Mouse (Mus musculus): ENCODE measurements around the gene Rab8a. TPM values are rescaled to one million over a fixed set of nuclear protein-coding genes. Genes with fewer than 3 reads are reported as not detected.

Rab8a gene
- polyA plus RNA-seq, 1 experiment from 2014 or later: 115 TPM

GRCm38 (mm10) chr8:72189417-72190214 lies 28.6 kb downstream of the Rab8a start, which contains the start of gene Hsh2d:
Gene Hsh2d, plus strand, starts transcription at chr8:72189638.
- H3K27me3 ChIP-seq: no peaks in the 10 kb centered on the region
- 74% methylated on average over 12 of the region's 12 CpGs for WGBS
- no peak within 1 kb of the TSS for H3K4me3 ChIP-seq
- ATAC-seq: no peak
- H3K36me3 ChIP-seq (ENCODE audit: poor library complexity, severe bottlenecking): no peaks in the 10 kb centered on the region
- H3K27ac ChIP-seq: no peak within 1 kb of the TSS
- no peaks in the 10 kb centered on the region for H3K9me3 ChIP-seq (replicated peaks)
- no peak within 1 kb of the TSS for H3K4me2 ChIP-seq
- H3K9ac ChIP-seq: no peak within 1 kb of the TSS
- no peaks in the 10 kb centered on the region for H3K4me1 ChIP-seq

- Histone ChIP-seq H3K4me1 (no peaks in the 10 kb centered on the region), H3K36me3 (ENCODE audit: poor library complexity, severe bottlenecking) (no peaks in the 10 kb centered on the region), H3K9me3 (replicated peaks) (no peaks in the 10 kb centered on the region), H3K4me3 (no peak overlapping the region), H3K4me2 (no peak overlapping the region), H3K27ac (no peak overlapping the region), H3K9ac (no peak overlapping the region), H3K27me3 (no peaks in the 10 kb centered on the region)
- ATAC-seq: no peak
- WGBS: 87% methylated on average over 2 of the region's 2 CpGs
Observed at GRCm38 (mm10) chr8:72190215-72190539, 29.2 kb downstream of the Rab8a start.

DNA sequence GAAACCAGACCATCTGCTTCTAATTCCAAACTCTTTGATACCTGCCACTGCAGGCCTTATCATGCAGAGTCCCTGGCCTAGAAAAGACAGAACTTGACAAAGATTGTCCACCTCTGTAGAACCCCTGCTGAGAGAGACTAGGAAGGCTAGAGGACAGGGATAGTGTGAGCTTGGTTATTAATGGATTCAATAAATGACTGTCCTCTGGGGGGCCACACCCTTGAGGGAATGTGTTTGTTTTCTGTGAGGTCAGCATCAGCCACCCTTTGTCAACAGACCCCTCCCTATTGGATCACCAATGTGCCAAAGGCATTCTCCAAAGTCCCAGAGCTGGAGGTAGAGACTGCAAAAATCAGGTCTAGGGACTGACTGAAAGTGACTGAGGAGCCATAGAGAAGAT lies 31.1 kb downstream of the Rab8a start:
- H3K4me3 ChIP-seq: no peak overlapping the region
- H3K4me2 ChIP-seq: no peak overlapping the region
- no peak overlapping the region for H3K27ac ChIP-seq
- H3K9ac ChIP-seq: no peak overlapping the region
- H3K27me3 ChIP-seq: no peaks in the 10 kb centered on the region
- no peak for ATAC-seq
- H3K9me3 ChIP-seq (replicated peaks): no peaks in the 10 kb centered on the region
- no peaks in the 10 kb centered on the region for H3K4me1 ChIP-seq
- no peaks in the 10 kb centered on the region for H3K36me3 ChIP-seq (ENCODE audit: poor library complexity, severe bottlenecking)

DNA sequence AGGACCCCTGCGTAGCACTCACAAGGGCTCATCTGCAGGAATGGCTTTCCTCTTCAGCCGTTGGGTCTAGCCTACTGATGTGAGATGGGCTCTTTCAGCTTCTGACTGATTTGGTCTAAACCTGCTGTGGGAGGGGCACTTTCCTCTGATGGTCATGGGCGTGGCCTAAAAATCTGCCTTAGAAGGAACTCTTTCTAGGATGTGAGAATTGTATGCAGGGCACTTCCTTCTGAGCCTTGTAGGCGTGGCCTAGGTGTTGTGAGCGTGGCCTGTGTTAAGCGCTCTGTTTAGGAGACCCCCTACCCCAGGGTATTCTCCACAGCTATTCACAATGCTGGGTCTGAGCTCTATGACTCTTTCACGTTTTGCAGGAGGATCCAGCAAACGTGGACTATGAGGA lies 37.0 kb downstream of the Rab8a start:
- Histone ChIP-seq H3K36me3 (ENCODE audit: poor library complexity, severe bottlenecking) (no peaks in the 10 kb centered on the region), H3K27ac (no peak overlapping the region), H3K27me3 (no peaks in the 10 kb centered on the region), H3K4me1 (no peaks in the 10 kb centered on the region), H3K4me3 (no peak overlapping the region), H3K4me2 (no peak overlapping the region), H3K9me3 (replicated peaks) (peaks cover 25% of the 10 kb centered on the region), H3K9ac (no peak overlapping the region)
- WGBS: 64% methylated on average over 8 of the region's 8 CpGs
- ATAC-seq: no peak

DNA sequence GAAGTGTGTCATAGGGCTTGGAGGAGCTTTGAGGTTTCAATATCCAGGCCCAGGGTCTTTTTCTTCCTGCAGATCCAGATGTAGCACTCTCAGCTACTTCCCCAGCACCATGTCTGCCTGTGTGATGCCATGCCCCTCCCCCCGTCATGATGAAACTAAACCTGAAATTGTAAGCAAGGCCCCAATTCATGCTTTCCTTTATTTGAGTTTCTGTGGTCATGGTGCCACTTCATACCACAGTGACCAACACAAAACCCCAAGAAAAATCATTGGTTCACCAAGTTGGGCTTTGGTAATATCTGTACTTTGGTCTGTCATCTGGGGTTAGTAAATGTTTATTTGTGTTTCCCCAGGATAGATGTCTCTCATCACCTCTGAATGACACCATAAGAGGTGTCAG lies 47.6 kb downstream of the Rab8a start:
- WGBS: 71% methylated on average over 1 of the region's 1 CpGs

DNA sequence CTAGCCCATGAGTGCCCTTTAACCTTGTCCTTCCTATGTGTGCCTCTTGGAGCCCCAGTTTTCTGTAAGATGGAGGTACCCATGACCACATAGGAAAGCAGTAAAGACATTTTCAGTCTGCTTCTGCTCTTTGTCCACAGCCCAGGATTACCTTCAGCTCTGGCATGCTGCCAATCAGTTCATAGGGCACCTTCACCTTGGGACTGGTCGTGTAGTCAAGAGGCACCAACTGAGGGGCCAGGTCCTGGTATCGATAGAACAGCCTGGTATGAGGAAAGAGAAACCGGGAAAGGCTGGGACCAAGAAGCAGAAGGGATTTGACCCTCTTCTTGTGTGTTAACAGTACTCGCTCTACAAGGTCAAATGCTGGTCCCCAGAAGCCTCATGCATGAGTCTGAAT lies 49.2 kb downstream of the Rab8a start:
- H3K4me1 ChIP-seq: no peaks in the 10 kb centered on the region
- no peak overlapping the region for H3K27ac ChIP-seq
- no peaks in the 10 kb centered on the region for H3K9me3 ChIP-seq (replicated peaks)
- peaks cover 13% of the 10 kb centered on the region; the same call in 1 of the 2 replicates for H3K27me3 ChIP-seq
- H3K4me2 ChIP-seq: no peak overlapping the region
- H3K9ac ChIP-seq: no peak overlapping the region
- no peak for ATAC-seq
- H3K4me3 ChIP-seq: no peak overlapping the region
- H3K36me3 ChIP-seq (ENCODE audit: poor library complexity, severe bottlenecking): no peaks in the 10 kb centered on the region
- WGBS: 78% methylated on average over 4 of the region's 4 CpGs

More for the DNA sequence above, 47.6 kb downstream of the Rab8a start:
- no peak for ATAC-seq
- Histone ChIP-seq H3K36me3 (ENCODE audit: poor library complexity, severe bottlenecking) (no peaks in the 10 kb centered on the region), H3K27me3 (peaks cover 7% of the 10 kb centered on the region; the same call in 1 of the 2 replicates), H3K4me1 (no peaks in the 10 kb centered on the region), H3K4me2 (no peak overlapping the region), H3K9ac (no peak overlapping the region), H3K4me3 (no peak overlapping the region), H3K27ac (no peak overlapping the region), H3K9me3 (replicated peaks) (peaks cover 4% of the 10 kb centered on the region; the same call in 1 of the 2 replicates)

DNA sequence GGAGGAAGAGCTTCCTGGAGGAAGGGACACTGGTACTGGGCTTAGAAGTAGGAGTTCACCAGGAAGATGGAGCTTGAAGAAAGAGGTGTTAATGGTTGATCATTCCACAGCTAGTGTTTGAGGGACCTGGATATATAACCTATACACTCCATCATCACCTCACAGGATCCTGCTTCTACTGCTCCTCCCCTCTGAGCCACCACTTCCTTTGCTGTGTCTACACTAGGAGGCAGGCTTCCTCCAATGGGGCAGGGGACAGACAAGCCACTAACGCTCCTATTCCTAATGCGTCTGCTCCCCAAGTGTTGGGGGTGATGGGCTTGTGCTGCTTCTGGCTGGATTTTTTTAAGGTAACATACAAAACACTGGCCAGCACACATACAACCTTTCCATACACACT lies 49.7 kb downstream of the Rab8a start:
- H3K4me1 ChIP-seq: no peaks in the 10 kb centered on the region
- H3K27ac ChIP-seq: no peak overlapping the region
- H3K27me3 ChIP-seq: peaks cover 15% of the 10 kb centered on the region; the same call in 1 of the 2 replicates
- WGBS: 74% methylated on average over 2 of the region's 2 CpGs
- no peak overlapping the region for H3K9ac ChIP-seq
- no peak overlapping the region for H3K4me2 ChIP-seq
- no peaks in the 10 kb centered on the region for H3K9me3 ChIP-seq (replicated peaks)
- no peaks in the 10 kb centered on the region for H3K36me3 ChIP-seq (ENCODE audit: poor library complexity, severe bottlenecking)
- H3K4me3 ChIP-seq: no peak overlapping the region
- ATAC-seq: no peak

DNA sequence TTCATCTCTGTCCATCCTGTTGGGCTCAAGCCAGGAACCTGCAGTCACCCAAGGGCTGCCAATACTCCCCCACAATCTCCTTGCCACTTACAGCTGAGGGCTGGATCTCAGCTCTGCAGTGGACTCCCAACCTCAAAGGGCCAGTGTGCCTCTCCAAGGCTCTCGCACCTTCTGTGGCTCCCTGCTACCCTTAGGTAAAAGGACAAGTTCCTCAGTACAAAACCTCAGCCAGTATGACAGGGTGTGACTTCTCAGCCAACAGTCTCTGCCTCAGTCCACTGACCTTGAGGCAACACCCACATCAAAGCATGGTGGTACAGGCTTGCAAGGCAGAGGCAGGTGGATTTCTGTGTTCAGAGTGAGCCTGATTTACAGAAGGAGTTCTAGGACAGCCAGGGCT lies 50.8 kb downstream of the Rab8a start:
- no peak overlapping the region for H3K4me3 ChIP-seq
- WGBS: 84% methylated on average over 1 of the region's 1 CpGs
- H3K4me2 ChIP-seq: no peak overlapping the region
- no peaks in the 10 kb centered on the region for H3K9me3 ChIP-seq (replicated peaks)
- H3K36me3 ChIP-seq (ENCODE audit: poor library complexity, severe bottlenecking): no peaks in the 10 kb centered on the region
- no peak overlapping the region for H3K27ac ChIP-seq
- H3K4me1 ChIP-seq: no peaks in the 10 kb centered on the region
- H3K27me3 ChIP-seq: peaks cover 20% of the 10 kb centered on the region
- no peak for ATAC-seq
- no peak overlapping the region for H3K9ac ChIP-seq

DNA sequence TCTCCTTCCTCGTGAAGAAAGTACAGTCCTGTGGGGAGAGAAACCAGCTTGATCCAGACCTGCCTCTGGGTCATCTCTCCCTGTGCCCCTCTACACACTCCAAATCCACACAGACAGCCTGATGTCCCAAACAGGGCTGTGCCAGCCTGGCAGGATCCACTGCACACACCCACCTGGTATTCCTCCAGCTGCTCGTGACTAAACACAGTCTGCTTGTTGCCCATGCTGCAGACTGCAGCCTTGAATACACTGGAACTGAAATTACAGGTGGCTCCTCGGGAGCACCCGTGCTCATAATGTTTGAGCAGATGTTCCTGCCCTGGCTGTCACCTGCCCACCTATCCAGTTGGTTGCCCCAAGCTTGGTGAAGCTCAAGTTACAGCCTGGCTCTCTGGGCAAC lies 51.8 kb downstream of the Rab8a start, which contains the start of gene Cib3:
Gene Cib3, minus strand, starts transcription at position 87 of the 400 bp plus-strand sequence.
- Histone ChIP-seq H3K4me3 (no peak within 1 kb of the TSS), H3K4me1 (no peaks in the 10 kb centered on the region), H3K9me3 (replicated peaks) (no peaks in the 10 kb centered on the region), H3K9ac (no peak within 1 kb of the TSS), H3K27me3 (peaks cover 27% of the 10 kb centered on the region), H3K4me2 (no peak within 1 kb of the TSS), H3K36me3 (ENCODE audit: poor library complexity, severe bottlenecking) (no peaks in the 10 kb centered on the region), H3K27ac (no peak within 1 kb of the TSS)
- ATAC-seq: no peak
- WGBS: 73% methylated on average over 4 of the region's 4 CpGs

- Histone ChIP-seq H3K36me3 (ENCODE audit: poor library complexity, severe bottlenecking) (no peaks in the 10 kb centered on the region), H3K9me3 (replicated peaks) (no peaks in the 10 kb centered on the region), H3K27me3 (peaks cover 29% of the 10 kb centered on the region), H3K4me3 (no peak within 1 kb of the TSS), H3K9ac (no peak within 1 kb of the TSS), H3K27ac (no peak within 1 kb of the TSS), H3K4me2 (no peak within 1 kb of the TSS), H3K4me1 (no peaks in the 10 kb centered on the region)
- no peak for ATAC-seq
- WGBS: 75% methylated on average over 4 of the region's 4 CpGs
Observed at GRCm38 (mm10) chr8:72213536-72213935, 52.5 kb downstream of the Rab8a start, which contains the start of gene Gm11034. Gene Gm11034, minus strand, starts transcription at chr8:72213636.

GRCm38 (mm10) chr8:72215060-72215459 lies 54.1 kb downstream of the Rab8a start:
- Histone ChIP-seq H3K9ac (no peak overlapping the region), H3K9me3 (replicated peaks) (no peaks in the 10 kb centered on the region), H3K4me3 (no peak overlapping the region), H3K36me3 (ENCODE audit: poor library complexity, severe bottlenecking) (no peaks in the 10 kb centered on the region), H3K27ac (no peak overlapping the region), H3K4me1 (no peaks in the 10 kb centered on the region), H3K27me3 (peaks cover 29% of the 10 kb centered on the region), H3K4me2 (no peak overlapping the region)
- ATAC-seq: no peak
- WGBS: 47% methylated on average over 2 of the region's 2 CpGs

GRCm38 (mm10) chr8:72215871-72216270 lies 54.9 kb downstream of the Rab8a start:
- no peaks in the 10 kb centered on the region for H3K9me3 ChIP-seq (replicated peaks)
- no peak overlapping the region for H3K4me3 ChIP-seq
- peaks cover 29% of the 10 kb centered on the region for H3K27me3 ChIP-seq
- H3K4me1 ChIP-seq: peaks cover 7% of the 10 kb centered on the region
- no peaks in the 10 kb centered on the region for H3K36me3 ChIP-seq (ENCODE audit: poor library complexity, severe bottlenecking)
- H3K4me2 ChIP-seq: no peak overlapping the region
- no peak overlapping the region for H3K27ac ChIP-seq
- no peak overlapping the region for H3K9ac ChIP-seq
- 46% methylated on average over 1 of the region's 1 CpGs for WGBS
- no peak for ATAC-seq
